Mouse (Mus musculus): ENCODE results near the gene Rcn2.

Gene Rcn2

DNA sequence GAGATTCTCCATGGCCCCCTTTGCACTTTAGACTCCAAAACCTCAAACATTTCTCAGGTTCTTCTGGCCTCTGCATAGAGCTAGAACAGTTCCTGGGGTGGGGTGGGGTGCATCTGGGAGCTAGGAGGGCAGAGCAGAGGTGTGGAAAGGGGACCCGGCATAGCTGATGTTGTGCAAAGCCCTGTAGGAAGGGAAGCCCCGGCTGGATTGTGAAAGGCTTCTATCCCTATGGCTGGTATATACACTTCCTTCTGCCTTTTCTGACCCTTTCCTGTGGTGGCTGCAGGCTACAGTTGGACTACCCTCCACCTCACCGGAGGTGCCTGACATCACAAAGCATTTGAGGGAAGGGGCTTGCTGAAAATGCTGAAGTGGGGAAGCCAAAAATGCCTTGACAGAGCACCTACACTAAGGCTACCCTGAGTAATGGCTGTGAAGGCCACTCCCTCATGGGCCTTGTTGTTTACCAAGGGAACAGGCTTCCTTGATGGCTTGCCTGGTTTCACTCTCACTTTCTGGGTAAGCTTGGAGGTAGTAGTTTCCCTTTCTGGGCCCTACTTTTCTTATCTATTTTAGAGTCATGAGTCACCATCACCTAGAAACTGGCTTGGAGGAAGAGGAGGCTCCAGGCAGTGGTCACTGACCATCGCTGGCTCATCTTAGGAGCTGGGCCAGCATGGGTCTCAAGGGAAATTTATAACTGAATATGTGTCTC lies 56.1 kb downstream of the Rcn2 start:
- DNase-seq (ENCODE audit: low spot score in 2 of 2), result no peak

GRCm38 (mm10) chr9:56100041-56100522 lies 58.4 kb downstream of the Rcn2 start:
- no peak for DNase-seq (ENCODE audit: low spot score in 2 of 2)

DNA sequence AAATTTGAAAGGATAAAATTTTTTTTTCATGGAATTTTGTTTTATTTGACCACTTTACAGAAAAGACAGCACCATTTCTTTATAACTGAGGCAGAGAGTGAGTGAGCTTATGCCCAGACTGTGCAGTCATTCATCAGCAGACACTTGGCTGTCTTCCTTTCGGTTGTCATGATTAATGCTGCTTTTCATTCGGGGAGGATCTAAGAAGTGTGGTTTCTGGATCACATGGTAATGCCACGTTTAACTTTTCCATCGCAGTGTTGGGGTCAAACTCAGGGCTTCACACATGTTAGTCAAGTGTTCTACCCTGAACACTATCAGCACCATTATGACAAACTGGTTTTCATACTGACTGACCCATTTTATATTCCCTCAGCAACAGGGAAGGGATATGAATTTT lies 59.4 kb downstream of the Rcn2 start:
- no peak for DNase-seq (ENCODE audit: low spot score in 2 of 2)

DNA sequence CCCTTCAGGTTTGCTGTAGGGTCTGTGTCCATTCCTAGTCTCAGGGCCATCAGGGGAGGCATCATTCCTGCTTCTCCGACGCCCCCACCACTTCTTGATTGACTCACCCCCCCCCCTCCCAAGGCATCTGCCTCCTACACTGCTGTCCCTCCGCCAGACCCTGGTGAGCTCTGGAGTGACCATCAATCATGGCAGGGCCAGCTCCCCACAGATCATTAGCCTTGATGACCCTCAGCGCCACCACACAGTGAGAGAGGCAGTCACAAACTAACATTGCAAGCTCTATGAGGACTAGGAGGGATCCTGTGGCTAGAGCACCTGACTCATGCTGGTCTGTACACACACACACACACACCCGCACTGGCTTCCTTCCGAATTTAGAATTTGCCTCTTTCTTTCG lies 63.3 kb downstream of the Rcn2 start:
- DNase-seq (ENCODE audit: low spot score in 2 of 2), result no peak

DNA sequence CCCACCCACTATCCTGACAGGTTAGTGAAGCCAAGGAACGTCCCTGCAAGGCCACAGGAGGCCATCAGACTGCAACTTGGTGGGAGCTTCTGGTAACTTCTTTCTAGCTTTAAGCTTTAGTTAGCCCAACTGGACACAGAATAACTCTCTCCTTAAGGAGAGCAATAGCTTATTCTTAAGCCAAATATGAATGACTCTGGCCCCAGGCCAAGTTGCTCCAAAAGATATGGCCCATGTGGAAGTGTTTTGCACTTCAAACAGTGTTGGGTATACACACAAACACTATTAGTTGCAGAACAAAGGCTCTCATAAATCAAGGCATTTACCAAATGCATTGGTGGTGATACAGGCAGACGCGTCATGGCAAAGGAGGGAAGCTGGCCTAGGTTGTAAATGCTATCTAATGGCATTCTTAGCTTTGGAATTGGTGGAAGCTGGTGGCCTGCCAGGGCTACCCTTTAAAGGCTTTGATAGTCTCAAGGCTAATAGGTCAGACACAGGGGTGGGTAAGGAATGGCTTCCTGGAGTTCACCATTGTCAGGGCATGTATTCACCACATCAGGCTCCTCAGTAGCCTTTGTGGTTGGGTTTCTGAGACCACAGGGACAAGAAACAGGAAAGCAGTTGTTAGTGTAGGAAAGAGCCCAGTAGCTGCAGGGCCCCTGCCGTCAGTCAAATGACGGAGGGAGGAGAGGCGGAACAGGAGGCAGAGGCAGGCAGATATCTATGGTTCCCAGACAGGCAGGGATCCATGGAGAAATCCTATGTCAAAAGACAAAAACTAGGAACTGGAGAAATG lies 64.8 kb downstream of the Rcn2 start:
- DNase-seq (ENCODE audit: low spot score in 2 of 2), result no peak

DNA sequence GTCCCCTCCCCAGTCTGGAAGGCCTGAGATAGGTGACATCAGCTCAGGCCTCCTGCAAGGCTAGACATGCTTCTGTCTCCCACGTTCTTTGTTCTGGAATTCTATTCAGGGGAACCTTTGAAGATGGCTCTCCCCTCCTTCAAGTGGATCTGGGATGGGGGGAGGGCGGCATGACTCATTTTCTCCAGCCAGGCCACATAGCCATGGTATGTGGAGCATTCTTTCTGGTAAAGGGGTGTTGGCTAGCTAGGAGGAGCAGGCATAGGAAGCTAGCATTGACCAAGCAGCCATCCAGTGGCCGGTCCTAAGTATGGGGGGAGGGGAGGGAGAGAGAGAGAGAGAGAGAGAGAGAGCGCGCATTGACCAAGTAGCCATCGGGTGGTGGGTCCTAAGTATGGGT lies 65.9 kb downstream of the Rcn2 start:
- DNase-seq (ENCODE audit: low spot score in 2 of 2), result no peak

DNA sequence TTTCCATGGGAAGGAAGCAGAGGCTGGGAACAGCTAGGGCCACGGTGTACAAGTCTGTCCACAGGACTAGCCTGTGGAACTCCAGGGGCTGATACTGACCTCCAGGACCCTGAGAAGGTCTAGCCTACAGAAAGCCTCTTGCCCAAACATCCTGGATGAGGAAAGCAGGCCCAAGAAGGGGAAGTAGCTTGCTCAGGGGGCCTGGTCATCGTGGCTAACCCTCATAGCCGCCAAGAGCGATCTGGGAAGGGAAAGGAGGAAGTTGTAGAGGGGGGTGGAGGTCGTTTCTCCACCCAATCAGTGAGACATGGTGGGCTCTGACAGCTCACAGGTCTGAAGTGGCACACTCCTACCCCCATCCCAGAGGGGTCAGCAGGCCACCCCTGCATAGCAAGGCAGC lies 66.5 kb downstream of the Rcn2 start:
- no peak for DNase-seq (ENCODE audit: low spot score in 2 of 2)

Measured in thymus, postnatal 10 days (tissue).